Mouse (Mus musculus) right cerebral cortex, postnatal 4 days (tissue): ENCODE measurements around the gene Pmfbp1.
"Not testable (repeated sequence)": the region's sequence is repeated elsewhere in the genome, so short reads cannot be mapped to it uniquely, and the experiment has no call there.

Source experiments
- DNase-seq: peaks from one replicate; pipeline ENCODE4 v3.0.0-alpha.2; 2022

Gene Pmfbp1

GRCm38 (mm10) chr8:109493727-109494126, at the start of gene Pmfbp1:
Gene Pmfbp1, plus strand, starts transcription at chr8:109494027.
- no peak for DNase-seq

- not testable (repeated sequence) for DNase-seq
These were observed 46.9 kb upstream of the Pmfbp1 start for GRCm38 (mm10) chr8:109446896-109447295.

- DNase-seq = no peak
These were observed 42.8 kb upstream of the Pmfbp1 start for GRCm38 (mm10) chr8:109451000-109451399.

- DNase-seq = no peak
These were observed 38.7 kb upstream of the Pmfbp1 start for GRCm38 (mm10) chr8:109455113-109455512.

GRCm38 (mm10) chr8:109457387-109457786, 36.4 kb upstream of the Pmfbp1 start:
- DNase-seq = no peak

GRCm38 (mm10) chr8:109458580-109458979, 35.2 kb upstream of the Pmfbp1 start:
- peak; percentile 38 for DNase-seq

- peak; percentile 37 for DNase-seq
These were observed 30.8 kb upstream of the Pmfbp1 start for GRCm38 (mm10) chr8:109463075-109463474.

- DNase-seq = peak; percentile 19
These were observed 30.0 kb upstream of the Pmfbp1 start for GRCm38 (mm10) chr8:109463677-109464313.

GRCm38 (mm10) chr8:109464451-109464891, 29.4 kb upstream of the Pmfbp1 start:
- peak; percentile 61 for DNase-seq

GRCm38 (mm10) chr8:109465056-109465455, 28.8 kb upstream of the Pmfbp1 start:
- peak; percentile 24 for DNase-seq

GRCm38 (mm10) chr8:109465761-109466160, 28.1 kb upstream of the Pmfbp1 start:
- no peak for DNase-seq

- peak; percentile 28 for DNase-seq
These were observed 26.3 kb upstream of the Pmfbp1 start for GRCm38 (mm10) chr8:109467516-109467915.

- DNase-seq = no peak
These were observed 25.7 kb upstream of the Pmfbp1 start for GRCm38 (mm10) chr8:109468112-109468511.

- DNase-seq = no peak
These were observed 22.0 kb upstream of the Pmfbp1 start for GRCm38 (mm10) chr8:109471876-109472275.

GRCm38 (mm10) chr8:109472400-109472799, 21.4 kb upstream of the Pmfbp1 start:
- DNase-seq = no peak

- no peak for DNase-seq
These were observed 19.2 kb upstream of the Pmfbp1 start for GRCm38 (mm10) chr8:109474442-109475121.

- DNase-seq = no peak
These were observed 18.4 kb upstream of the Pmfbp1 start for GRCm38 (mm10) chr8:109475436-109475835.

- DNase-seq = no peak
These were observed 15.2 kb upstream of the Pmfbp1 start for GRCm38 (mm10) chr8:109478586-109478985.

- no peak for DNase-seq
These were observed 9.1 kb upstream of the Pmfbp1 start for GRCm38 (mm10) chr8:109484741-109485140.

- DNase-seq = no peak
These were observed 8.3 kb upstream of the Pmfbp1 start for GRCm38 (mm10) chr8:109485530-109485929.

- DNase-seq = no peak
These were observed 1.0 kb upstream of the Pmfbp1 start for GRCm38 (mm10) chr8:109492785-109493184.

- DNase-seq = no peak
These were observed 774 bp downstream of the Pmfbp1 start for GRCm38 (mm10) chr8:109494601-109495000.

GRCm38 (mm10) chr8:109497431-109497830, 3.6 kb downstream of the Pmfbp1 start:
- no peak for DNase-seq

GRCm38 (mm10) chr8:109499009-109499717, 5.3 kb downstream of the Pmfbp1 start:
- DNase-seq = no peak
